Mouse (Mus musculus) neutrophil, adult 5-6 weeks (primary cell): Measurements from ENCODE around the gene Mrpl20. TPM values are rescaled to one million over a fixed set of nuclear protein-coding genes. Genes with fewer than 3 reads are reported as not detected.
A peak's percentile ranks its signal among the peaks of the same experiment; 100 is the strongest.

Experiments
- ATAC-seq: fragments of 151-379, 151-347 bp; 2 replicates; pipeline ENCODE4 v1.8.0; 2017; ENCODE audit warnings: mild to moderate bottlenecking, moderate TSS enrichment; ENCODE audit not compliant: insufficient number of reproducible peaks, poor library complexity, low FRiP score, severe bottlenecking; ENCODE audit errors: extremely low read depth
- total RNA-seq: library from RNA; stranded (forward); fragments of 200-1000 nt; gene quantifications from 2 replicates; pipeline ENCODE4 v1.2.3, GENCODE M21; 2017

Gene Mrpl20
- total RNA-seq, result 30.4 and 33.5 TPM in 2 replicates

GRCm38 (mm10) chr4:155802741-155803339 is at the start of gene Mrpl20:
Mrpl20 (plus strand) TSS chr4:155802878.
- no peak for ATAC-seq

GRCm38 (mm10) chr4:155757011-155757410 is 45.7 kb upstream of the Mrpl20 start:
- ATAC-seq, result no peak

GRCm38 (mm10) chr4:155759862-155760612 is 42.6 kb upstream of the Mrpl20 start:
- 0 out of 2 replicates have a peak, but pooled peaks have one; percentile 25 for ATAC-seq

- peak; percentile 98 for ATAC-seq
Measured at GRCm38 (mm10) chr4:155760613-155761355, 41.9 kb upstream of the Mrpl20 start, which contains the start of gene Atad3a. Atad3a (minus strand) TSS chr4:155761093.

- no peak for ATAC-seq
Measured at GRCm38 (mm10) chr4:155761356-155762099, 41.1 kb upstream of the Mrpl20 start.

GRCm38 (mm10) chr4:155762357-155762756 is 40.3 kb upstream of the Mrpl20 start:
- ATAC-seq, result no peak

- no peak for ATAC-seq
Measured at GRCm38 (mm10) chr4:155769496-155769879, 33.2 kb upstream of the Mrpl20 start.

- peak; percentile 71 for ATAC-seq
Measured at GRCm38 (mm10) chr4:155769880-155770512, 32.7 kb upstream of the Mrpl20 start.

- no peak for ATAC-seq
Measured at GRCm38 (mm10) chr4:155770626-155771025, 32.1 kb upstream of the Mrpl20 start.

GRCm38 (mm10) chr4:155771706-155772105 is 31.0 kb upstream of the Mrpl20 start:
- ATAC-seq, result no peak

- ATAC-seq, result no peak
Measured at GRCm38 (mm10) chr4:155772786-155773185, 29.9 kb upstream of the Mrpl20 start.

GRCm38 (mm10) chr4:155773335-155774078 is 29.2 kb upstream of the Mrpl20 start:
- no peak for ATAC-seq

GRCm38 (mm10) chr4:155774280-155774754 is 28.4 kb upstream of the Mrpl20 start, which contains the start of gene Vwa1:
Vwa1 (minus strand) TSS chr4:155774698.
- peak; percentile 59; the same call in 1 of the 2 replicates for ATAC-seq

- peak; percentile 33; the same call in 1 of the 2 replicates for ATAC-seq
Measured at GRCm38 (mm10) chr4:155774971-155775740, 27.5 kb upstream of the Mrpl20 start.

GRCm38 (mm10) chr4:155775855-155776254 is 26.8 kb upstream of the Mrpl20 start:
- no peak for ATAC-seq

GRCm38 (mm10) chr4:155776704-155777335 is 25.9 kb upstream of the Mrpl20 start:
- ATAC-seq, result no peak

GRCm38 (mm10) chr4:155777816-155778215 is 24.9 kb upstream of the Mrpl20 start:
- ATAC-seq, result no peak
